Mouse (Mus musculus): ENCODE results near the gene Rgs7. TPM values are rescaled to one million over a fixed set of nuclear protein-coding genes. Genes with fewer than 3 reads are reported as not detected.

Gene Rgs7
- polyA plus RNA-seq, 1 experiment = 52.0 TPM

GRCm38 (mm10) chr1:175300404-175300803 is 191.9 kb downstream of the Rgs7 start:
- Histone ChIP-seq H3K27ac (ENCODE audit: insufficient read depth, low read length) (no peak overlapping the region), H3K4me1 (ENCODE audit: control insufficient read depth, insufficient read depth, low read length) (no peaks in the 10 kb centered on the region), H3K4me3 (replicated peaks; ENCODE audit: insufficient read depth, low read depth, low read length) (no peak overlapping the region), H3K27me3 (ENCODE audit: control insufficient read depth, insufficient read depth, low read length) (no peaks in the 10 kb centered on the region)
- no peak for TF ChIP-seq CTCF (IDR thresholded peaks at IDR 0.05; ENCODE audit: borderline replicate concordance, insufficient read depth, low read depth, low read length)
- no peak for TF ChIP-seq POLR2A (IDR thresholded peaks at IDR 0.05; ENCODE audit: borderline replicate concordance, insufficient read depth, low read length)
- 62% methylated on average over 3 of the region's 3 CpGs for WGBS
- DNase-seq = no peak

DNA sequence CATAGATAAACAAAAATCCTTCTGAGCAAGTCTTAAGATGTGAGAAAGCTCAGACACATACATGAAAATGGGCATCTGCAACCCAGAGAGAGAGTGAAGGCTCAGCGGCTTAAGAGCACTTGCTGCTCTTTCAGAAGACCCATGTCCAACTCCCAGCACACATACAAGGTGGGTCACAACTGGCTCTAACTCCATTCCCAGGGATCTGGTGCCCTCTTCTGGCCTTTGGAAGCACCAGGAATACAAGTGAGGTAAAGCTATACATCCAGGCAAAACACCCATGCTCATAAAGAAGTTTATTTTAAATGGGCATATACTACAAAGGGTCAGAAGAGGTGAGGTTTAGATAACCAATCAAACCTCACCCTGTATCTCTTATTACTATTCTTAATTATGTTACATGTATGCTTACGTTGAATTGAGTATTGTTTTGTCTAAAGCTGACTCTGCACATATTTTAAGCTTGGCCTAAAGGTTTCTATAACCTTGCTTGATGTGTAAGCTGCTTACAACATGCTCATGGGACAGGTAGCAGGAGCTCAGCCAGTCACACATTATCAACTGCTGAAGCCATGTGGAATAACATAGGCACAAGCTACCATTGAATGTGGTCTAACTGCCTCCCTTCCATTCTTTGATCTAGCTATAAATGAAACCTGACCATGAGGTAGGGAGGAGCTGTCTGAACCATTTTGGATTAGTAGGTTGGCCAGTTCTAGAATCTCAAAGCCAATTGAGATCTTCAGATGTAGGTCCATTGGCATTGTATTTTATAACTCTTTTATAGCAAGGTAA is 192.5 kb downstream of the Rgs7 start:
- Histone ChIP-seq H3K4me3 (replicated peaks; ENCODE audit: insufficient read depth, low read depth, low read length) (no peak overlapping the region), H3K4me1 (ENCODE audit: control insufficient read depth, insufficient read depth, low read length) (no peaks in the 10 kb centered on the region), H3K27ac (ENCODE audit: insufficient read depth, low read length) (no peak overlapping the region), H3K27me3 (ENCODE audit: control insufficient read depth, insufficient read depth, low read length) (no peaks in the 10 kb centered on the region)
- TF ChIP-seq POLR2A (IDR thresholded peaks at IDR 0.05; ENCODE audit: borderline replicate concordance, insufficient read depth, low read length) (no peak), CTCF (IDR thresholded peaks at IDR 0.05; ENCODE audit: borderline replicate concordance, insufficient read depth, low read depth, low read length) (no peak)
- 95% methylated on average over 2 of the region's 2 CpGs for WGBS
- DNase-seq = no peak

GRCm38 (mm10) chr1:175296906-175297305 is 195.4 kb downstream of the Rgs7 start:
- Histone ChIP-seq H3K4me1 (ENCODE audit: control insufficient read depth, insufficient read depth, low read length) (no peaks in the 10 kb centered on the region), H3K4me3 (replicated peaks; ENCODE audit: insufficient read depth, low read depth, low read length) (no peak overlapping the region), H3K27ac (ENCODE audit: insufficient read depth, low read length) (no peak overlapping the region), H3K27me3 (ENCODE audit: control insufficient read depth, insufficient read depth, low read length) (no peaks in the 10 kb centered on the region)
- WGBS = 91% methylated on average over 1 of the region's 1 CpGs
- no peak for TF ChIP-seq CTCF (IDR thresholded peaks at IDR 0.05; ENCODE audit: borderline replicate concordance, insufficient read depth, low read depth, low read length)
- no peak for TF ChIP-seq POLR2A (IDR thresholded peaks at IDR 0.05; ENCODE audit: borderline replicate concordance, insufficient read depth, low read length)
- no peak for DNase-seq

DNA sequence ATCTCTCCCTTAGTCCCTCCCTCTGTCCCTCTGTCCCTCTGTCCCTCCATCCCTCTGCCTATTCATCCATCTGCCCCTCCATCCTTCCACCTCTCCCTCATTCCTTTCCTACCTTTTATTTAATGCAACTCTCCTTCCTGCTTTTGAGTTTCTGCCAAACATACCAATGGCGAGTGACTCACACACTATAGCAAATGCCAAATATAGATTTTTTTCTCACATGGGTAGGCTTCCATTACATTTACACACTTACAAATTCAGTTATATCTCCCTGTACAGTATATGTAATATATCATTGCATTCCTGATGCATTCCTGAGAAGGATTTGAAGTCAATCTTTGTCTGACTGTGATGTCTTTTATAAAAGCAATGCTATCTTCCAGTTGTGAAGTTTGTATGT is 202.2 kb downstream of the Rgs7 start:
- H3K4me1 ChIP-seq (ENCODE audit: control insufficient read depth, insufficient read depth, low read length) = no peaks in the 10 kb centered on the region
- WGBS = 39% methylated on average over 1 of the region's 1 CpGs
- DNase-seq = peak in 1 of 2 experiments; percentile 45
- no peak overlapping the region for H3K4me3 ChIP-seq (replicated peaks; ENCODE audit: insufficient read depth, low read depth, low read length)
- TF ChIP-seq POLR2A (IDR thresholded peaks at IDR 0.05; ENCODE audit: borderline replicate concordance, insufficient read depth, low read length) = no peak
- TF ChIP-seq CTCF (IDR thresholded peaks at IDR 0.05; ENCODE audit: borderline replicate concordance, insufficient read depth, low read depth, low read length) = no peak
- H3K27me3 ChIP-seq (ENCODE audit: control insufficient read depth, insufficient read depth, low read length) = no peaks in the 10 kb centered on the region
- H3K27ac ChIP-seq (ENCODE audit: insufficient read depth, low read length) = no peak overlapping the region

- H3K4me3 ChIP-seq (replicated peaks; ENCODE audit: insufficient read depth, low read depth, low read length) = no peak overlapping the region
- peaks cover 3% of the 10 kb centered on the region; the same call in 1 of the 2 replicates for H3K4me1 ChIP-seq (ENCODE audit: control insufficient read depth, insufficient read depth, low read length)
- DNase-seq = peak in 1 of 2 experiments; percentile 52
- TF ChIP-seq CTCF (IDR thresholded peaks at IDR 0.05; ENCODE audit: borderline replicate concordance, insufficient read depth, low read depth, low read length) (no peak), POLR2A (IDR thresholded peaks at IDR 0.05; ENCODE audit: borderline replicate concordance, insufficient read depth, low read length) (no peak)
- H3K27me3 ChIP-seq (ENCODE audit: control insufficient read depth, insufficient read depth, low read length) = no peaks in the 10 kb centered on the region
- no peak overlapping the region for H3K27ac ChIP-seq (ENCODE audit: insufficient read depth, low read length)
Measured at GRCm38 (mm10) chr1:175262341-175262740, 230.0 kb downstream of the Rgs7 start.

DNA sequence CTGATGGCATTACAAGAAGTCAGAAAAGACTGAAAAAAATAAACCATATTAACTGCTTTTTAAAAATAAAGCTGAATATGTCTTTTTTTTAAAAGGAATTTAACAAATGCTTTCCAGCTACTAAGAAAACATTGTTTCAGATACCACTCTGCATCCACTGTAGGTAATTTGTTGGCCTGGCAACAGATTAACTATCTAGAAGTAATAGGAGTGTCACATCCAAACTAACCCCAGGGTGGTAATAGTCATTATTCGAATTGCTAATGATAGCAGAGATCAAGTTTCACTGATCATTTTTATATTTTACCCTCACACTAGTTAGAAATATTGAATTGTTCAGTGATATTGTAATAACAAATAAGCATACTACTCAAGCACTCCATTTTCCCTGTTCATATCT is 232.9 kb downstream of the Rgs7 start:
- no peaks in the 10 kb centered on the region for H3K27me3 ChIP-seq (ENCODE audit: control insufficient read depth, insufficient read depth, low read length)
- TF ChIP-seq POLR2A (IDR thresholded peaks at IDR 0.05; ENCODE audit: borderline replicate concordance, insufficient read depth, low read length) (no peak), CTCF (IDR thresholded peaks at IDR 0.05; ENCODE audit: borderline replicate concordance, insufficient read depth, low read depth, low read length) (no peak)
- WGBS = 42% methylated on average over 1 of the region's 1 CpGs

GRCm38 (mm10) chr1:175255224-175255623 is 237.1 kb downstream of the Rgs7 start:
- DNase-seq = no peak
- Histone ChIP-seq H3K27me3 (ENCODE audit: control insufficient read depth, insufficient read depth, low read length) (no peaks in the 10 kb centered on the region), H3K4me1 (ENCODE audit: control insufficient read depth, insufficient read depth, low read length) (peaks cover 9% of the 10 kb centered on the region), H3K4me3 (replicated peaks; ENCODE audit: insufficient read depth, low read depth, low read length) (no peak overlapping the region), H3K27ac (ENCODE audit: insufficient read depth, low read length) (no peak overlapping the region)
- TF ChIP-seq POLR2A (IDR thresholded peaks at IDR 0.05; ENCODE audit: borderline replicate concordance, insufficient read depth, low read length) = no peak
- no peak for TF ChIP-seq CTCF (IDR thresholded peaks at IDR 0.05; ENCODE audit: borderline replicate concordance, insufficient read depth, low read depth, low read length)
- 51% methylated on average over 3 of the region's 3 CpGs for WGBS

More for the DNA sequence above, 232.9 kb downstream of the Rgs7 start:
- DNase-seq = no peak
- Histone ChIP-seq H3K4me1 (ENCODE audit: control insufficient read depth, insufficient read depth, low read length) (peaks cover 9% of the 10 kb centered on the region), H3K27ac (ENCODE audit: insufficient read depth, low read length) (no peak overlapping the region), H3K4me3 (replicated peaks; ENCODE audit: insufficient read depth, low read depth, low read length) (no peak overlapping the region)

GRCm38 (mm10) chr1:175254724-175255123 is 237.6 kb downstream of the Rgs7 start:
- no peak for DNase-seq
- WGBS = 40% methylated on average over 3 of the region's 3 CpGs
- no peak overlapping the region for H3K27ac ChIP-seq (ENCODE audit: insufficient read depth, low read length)

More at GRCm38 (mm10) chr1:175254724-175255123, 237.6 kb downstream of the Rgs7 start:
- no peaks in the 10 kb centered on the region for H3K27me3 ChIP-seq (ENCODE audit: control insufficient read depth, insufficient read depth, low read length)
- peaks cover 9% of the 10 kb centered on the region for H3K4me1 ChIP-seq (ENCODE audit: control insufficient read depth, insufficient read depth, low read length)
- TF ChIP-seq POLR2A (IDR thresholded peaks at IDR 0.05; ENCODE audit: borderline replicate concordance, insufficient read depth, low read length) (no peak), CTCF (IDR thresholded peaks at IDR 0.05; ENCODE audit: borderline replicate concordance, insufficient read depth, low read depth, low read length) (no peak)
- no peak overlapping the region for H3K4me3 ChIP-seq (replicated peaks; ENCODE audit: insufficient read depth, low read depth, low read length)

Measured in cerebellum, adult 2 months (tissue).